Mouse (Mus musculus) neural tube, embryonic 10.5 days (tissue): ENCODE data around the gene Edn2.

Experiments
- DNase-seq: peaks from one replicate; pipeline ENCODE4 v3.0.0-alpha.2; 2017; ENCODE audit warnings: low spot score; ENCODE audit errors: extremely low spot score

Edn2 gene

GRCm38 (mm10) chr4:120153736-120154135, 7.3 kb upstream of the Edn2 start:
- DNase-seq = no peak

GRCm38 (mm10) chr4:120158714-120159310, 2.2 kb upstream of the Edn2 start:
- DNase-seq = no peak

- DNase-seq = no peak
These were observed 1.6 kb downstream of the Edn2 start for GRCm38 (mm10) chr4:120162586-120162985.

- DNase-seq = no peak
These were observed 2.2 kb downstream of the Edn2 start for GRCm38 (mm10) chr4:120163242-120163641.

GRCm38 (mm10) chr4:120164316-120164715, 3.3 kb downstream of the Edn2 start:
- DNase-seq = no peak

- DNase-seq = no peak
These were observed 6.8 kb downstream of the Edn2 start for GRCm38 (mm10) chr4:120167778-120168177.

- no peak for DNase-seq
These were observed 7.3 kb downstream of the Edn2 start for GRCm38 (mm10) chr4:120168346-120168745.

- no peak for DNase-seq
These were observed 9.5 kb downstream of the Edn2 start for GRCm38 (mm10) chr4:120170387-120170936.

GRCm38 (mm10) chr4:120172050-120172684, 11.2 kb downstream of the Edn2 start:
- DNase-seq = no peak

- no peak for DNase-seq
These were observed 18.1 kb downstream of the Edn2 start for GRCm38 (mm10) chr4:120179123-120179522.

- no peak for DNase-seq
These were observed 19.5 kb downstream of the Edn2 start for GRCm38 (mm10) chr4:120180535-120180934.

GRCm38 (mm10) chr4:120184374-120184991, 23.5 kb downstream of the Edn2 start:
- peak; percentile 33 for DNase-seq

GRCm38 (mm10) chr4:120186441-120186840, 25.4 kb downstream of the Edn2 start:
- no peak for DNase-seq

- DNase-seq = no peak
These were observed 25.9 kb downstream of the Edn2 start for GRCm38 (mm10) chr4:120186934-120187333.

GRCm38 (mm10) chr4:120188204-120188603, 27.2 kb downstream of the Edn2 start:
- no peak for DNase-seq

GRCm38 (mm10) chr4:120188651-120189161, 27.7 kb downstream of the Edn2 start:
- DNase-seq = no peak

GRCm38 (mm10) chr4:120189941-120190340, 28.9 kb downstream of the Edn2 start:
- no peak for DNase-seq

- DNase-seq = no peak
These were observed 31.0 kb downstream of the Edn2 start for GRCm38 (mm10) chr4:120191987-120192386.

- DNase-seq = no peak
These were observed 33.0 kb downstream of the Edn2 start for GRCm38 (mm10) chr4:120194026-120194425.

GRCm38 (mm10) chr4:120194965-120195364, 34.0 kb downstream of the Edn2 start:
- no peak for DNase-seq

GRCm38 (mm10) chr4:120199184-120199885, 38.3 kb downstream of the Edn2 start:
- no peak for DNase-seq
